Mouse (Mus musculus) right cerebral cortex, postnatal 4 days (tissue): Measurements from ENCODE around the gene Pole3.
"Not testable (repeated sequence)": the region's sequence is repeated elsewhere in the genome, so short reads cannot be mapped to it uniquely, and the experiment has no call there.

Source experiments
- DNase-seq: peaks from one replicate; pipeline ENCODE4 v3.0.0-alpha.2; 2022

The Pole3 gene

GRCm38 (mm10) chr4:62485450-62486161, 39.3 kb downstream of the Pole3 start:
- DNase-seq, result no peak

- no peak for DNase-seq
Measured at GRCm38 (mm10) chr4:62484928-62485327, 39.9 kb downstream of the Pole3 start.

GRCm38 (mm10) chr4:62480709-62481605, 43.9 kb downstream of the Pole3 start:
- no peak for DNase-seq

GRCm38 (mm10) chr4:62479937-62480708, 44.7 kb downstream of the Pole3 start, which contains the start of gene Bspry:
TSS of gene Bspry (plus strand) at chr4:62480053.
- no peak for DNase-seq

GRCm38 (mm10) chr4:62479593-62479936, 45.3 kb downstream of the Pole3 start:
- not testable (repeated sequence) for DNase-seq

GRCm38 (mm10) chr4:62477542-62478244, 47.2 kb downstream of the Pole3 start:
- DNase-seq, result no peak

- no peak for DNase-seq
Measured at GRCm38 (mm10) chr4:62475793-62476192, 49.1 kb downstream of the Pole3 start.

- no peak for DNase-seq
Measured at GRCm38 (mm10) chr4:62475131-62475530, 49.7 kb downstream of the Pole3 start.
